Mouse (Mus musculus) heart, embryonic 10.5 days (tissue): ENCODE measurements at regions not wholly inside any gene's neighbourhood (a gene's known extent, or its start where the extent isn't known, plus 50 kb on each side); places are given as distances from the start of the nearest gene placed in this dataset.

Experiments used
- DNase-seq: peaks from one replicate; pipeline ENCODE4 v3.0.0-alpha.2; 2017; ENCODE audit warnings: low spot score
- H3K27ac ChIP-seq: fragments of 300-500 bp; sonication (generic); 2 replicates; pipeline ENCODE4 v1.5.1; 2016; ENCODE audit warnings: mild to moderate bottlenecking
- H3K27me3 ChIP-seq: fragments of 300-500 bp; sonication (generic); 2 replicates; pipeline ENCODE4 v1.6.1; 2016; ENCODE audit warnings: mild to moderate bottlenecking; ENCODE audit not compliant: poor library complexity, insufficient read depth, severe bottlenecking
- H3K36me3 ChIP-seq: fragments of 300-500 bp; sonication (generic); 2 replicates; pipeline ENCODE4 v1.6.1; 2016; ENCODE audit warnings: mild to moderate bottlenecking, moderate library complexity
- H3K4me1 ChIP-seq: fragments of 300-500 bp; sonication (generic); 2 replicates; pipeline ENCODE4 v1.6.1; 2016; ENCODE audit warnings: mild to moderate bottlenecking
- H3K4me3 ChIP-seq: fragments of 300-500 bp; sonication (generic); 2 replicates; pipeline ENCODE4 v1.5.1; 2016; ENCODE audit warnings: mild to moderate bottlenecking, moderate library complexity
- H3K9me3 ChIP-seq: fragments of 300-500 bp; sonication (generic); 2 replicates; pipeline ENCODE4 v1.6.1; 2016; ENCODE audit warnings: mild to moderate bottlenecking, moderate library complexity
- WGBS: fragments of 180-500 bp; shearing (Covaris S2); methylation state at CpG from one replicate; pipeline ENCODE4 v1.1.7; 2016; 5-methylcytosine and 5-hydroxymethylcytosine counted together

- WGBS, result 82% methylated on average over 8 of the region's 8 CpGs
Measured at GRCm38 (mm10) chr16:12516834-12517685, 533.1 kb downstream of the Shisa9 start.

DNA sequence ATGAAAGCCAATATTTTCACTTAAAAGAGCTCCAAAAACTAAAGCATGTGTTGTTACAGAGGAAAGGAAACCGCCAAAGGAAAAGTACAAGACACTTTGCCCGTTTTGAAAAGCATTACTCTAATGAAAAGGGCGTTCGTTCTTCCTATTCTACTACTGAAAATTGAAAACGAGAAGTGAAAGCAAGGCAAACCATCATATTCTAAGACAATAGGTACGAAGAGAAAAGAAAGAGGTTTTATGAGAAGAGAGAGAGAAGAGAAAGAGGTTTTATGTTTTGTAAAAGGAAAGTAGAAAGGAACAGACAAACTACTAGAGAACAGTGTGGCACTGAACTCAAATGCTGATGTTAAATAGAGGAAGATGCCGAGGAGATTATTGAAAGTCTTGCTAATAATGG is 534.4 kb downstream of the Shisa9 start:
- Histone ChIP-seq H3K9me3 (no peaks in the 10 kb centered on the region), H3K27me3 (no peaks in the 10 kb centered on the region), H3K36me3 (no peaks in the 10 kb centered on the region), H3K4me1 (no peaks in the 10 kb centered on the region), H3K4me3 (no peak overlapping the region), H3K27ac (no peak overlapping the region)
- 80% methylated on average over 7 of the region's 7 CpGs for WGBS
- DNase-seq, result no peak

More at GRCm38 (mm10) chr16:12516834-12517685, 533.1 kb downstream of the Shisa9 start:
- H3K4me3 ChIP-seq, result no peak overlapping the region
- no peak for DNase-seq
- H3K27ac ChIP-seq, result no peak overlapping the region
- no peaks in the 10 kb centered on the region for H3K27me3 ChIP-seq
- no peaks in the 10 kb centered on the region for H3K36me3 ChIP-seq
- H3K4me1 ChIP-seq, result no peaks in the 10 kb centered on the region
- no peaks in the 10 kb centered on the region for H3K9me3 ChIP-seq

DNA sequence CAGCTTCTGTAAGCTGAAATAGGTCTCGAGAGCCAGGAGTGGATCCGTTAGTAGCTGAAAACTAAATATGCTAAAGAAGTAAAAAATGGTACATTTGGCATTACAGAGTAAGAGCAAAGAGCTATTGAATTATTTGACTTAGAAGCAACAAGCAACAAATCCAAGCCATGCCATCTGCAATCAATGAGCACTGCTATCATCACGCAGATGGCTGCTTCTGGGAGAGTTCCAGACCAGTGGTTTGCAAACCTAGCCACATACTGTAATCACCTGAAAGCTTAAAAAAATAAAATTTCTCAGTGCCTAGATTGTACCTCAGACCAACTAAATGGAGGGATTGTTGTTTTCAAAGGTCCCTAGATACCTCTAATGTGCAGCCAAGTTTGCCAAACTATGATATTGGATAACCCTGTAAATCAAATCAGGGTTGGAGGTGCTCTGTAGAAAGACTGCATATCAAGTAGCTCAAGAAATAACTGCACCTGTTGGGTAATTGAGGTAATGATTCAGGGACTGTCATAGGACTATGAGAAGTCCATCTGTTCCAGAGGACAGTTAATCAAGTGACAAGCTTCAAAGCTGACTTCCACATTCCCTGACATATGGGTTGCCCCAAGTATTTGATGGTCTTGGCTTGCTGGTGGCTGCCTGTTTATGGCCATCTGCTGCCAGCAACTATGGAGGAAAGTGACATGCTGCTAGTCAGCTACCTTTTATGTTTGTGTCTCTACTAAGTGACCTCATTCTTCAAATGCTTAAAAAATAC is 538.0 kb downstream of the Shisa9 start:
- no peaks in the 10 kb centered on the region for H3K4me1 ChIP-seq
- no peaks in the 10 kb centered on the region for H3K27me3 ChIP-seq
- 82% methylated on average over 3 of the region's 3 CpGs for WGBS
- H3K9me3 ChIP-seq, result no peaks in the 10 kb centered on the region
- DNase-seq, result no peak
- H3K27ac ChIP-seq, result no peak overlapping the region
- no peak overlapping the region for H3K4me3 ChIP-seq
- no peaks in the 10 kb centered on the region for H3K36me3 ChIP-seq

GRCm38 (mm10) chr16:12548462-12548861 is 561.0 kb upstream of the Ercc4 start:
- Histone ChIP-seq H3K36me3 (no peaks in the 10 kb centered on the region), H3K4me3 (no peak overlapping the region), H3K9me3 (no peaks in the 10 kb centered on the region), H3K27me3 (no peaks in the 10 kb centered on the region), H3K27ac (no peak overlapping the region), H3K4me1 (no peaks in the 10 kb centered on the region)
- no peak for DNase-seq

DNA sequence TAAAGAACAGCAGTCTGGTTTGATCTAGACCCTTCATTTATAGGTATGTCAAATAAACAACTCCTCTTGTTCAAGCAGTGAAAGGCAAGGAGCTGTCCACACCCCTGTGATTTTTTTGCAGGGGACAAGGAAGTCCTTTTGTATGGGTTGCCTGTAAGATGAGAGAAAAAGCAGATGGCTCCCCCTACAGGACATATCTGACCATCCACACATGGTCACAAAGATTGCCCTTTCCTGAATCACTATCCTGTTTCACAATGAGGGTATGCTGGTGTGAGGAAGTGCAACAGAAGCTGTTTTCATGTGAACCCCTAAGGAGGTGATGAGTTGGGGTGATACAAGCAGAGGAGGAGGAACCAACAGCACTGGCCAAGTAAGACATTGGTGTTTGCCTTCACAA is 520.6 kb upstream of the Ercc4 start:
- H3K4me3 ChIP-seq, result no peak overlapping the region
- DNase-seq, result no peak
- H3K4me1 ChIP-seq, result no peaks in the 10 kb centered on the region
- no peaks in the 10 kb centered on the region for H3K9me3 ChIP-seq
- H3K27me3 ChIP-seq, result no peaks in the 10 kb centered on the region
- H3K36me3 ChIP-seq, result no peaks in the 10 kb centered on the region
- no peak overlapping the region for H3K27ac ChIP-seq

- Histone ChIP-seq H3K36me3 (no peaks in the 10 kb centered on the region), H3K4me1 (no peaks in the 10 kb centered on the region), H3K9me3 (no peaks in the 10 kb centered on the region), H3K27me3 (no peaks in the 10 kb centered on the region), H3K4me3 (no peak overlapping the region), H3K27ac (no peak overlapping the region)
- DNase-seq, result no peak
- 58% methylated on average over 6 of the region's 6 CpGs for WGBS
Measured at GRCm38 (mm10) chr16:12608259-12608658, 501.2 kb upstream of the Ercc4 start.

DNA sequence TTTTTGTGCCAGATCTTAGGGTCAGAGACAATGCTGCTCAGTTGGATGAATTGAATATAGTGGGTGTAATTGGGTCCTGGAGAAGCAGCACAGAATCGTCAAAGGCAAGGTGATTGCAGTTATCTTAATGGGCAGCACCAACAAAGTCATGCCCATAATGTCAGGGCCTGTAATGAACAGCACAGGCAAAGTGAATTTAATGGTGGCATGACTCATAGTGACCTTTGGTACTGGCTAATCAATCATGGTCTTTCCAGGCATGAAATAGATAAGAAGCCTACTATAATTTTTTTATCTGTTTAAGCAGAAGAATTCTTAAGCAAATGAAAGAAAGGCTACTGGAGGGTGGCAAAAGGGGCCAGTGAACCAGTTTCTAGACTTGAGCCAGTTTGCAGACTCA is 498.4 kb upstream of the Ercc4 start:
- Histone ChIP-seq H3K27me3 (no peaks in the 10 kb centered on the region), H3K9me3 (no peaks in the 10 kb centered on the region), H3K36me3 (no peaks in the 10 kb centered on the region), H3K4me3 (no peak overlapping the region), H3K4me1 (no peaks in the 10 kb centered on the region), H3K27ac (no peak overlapping the region)
- no peak for DNase-seq
- 47% methylated on average over 1 of the region's 1 CpGs for WGBS

DNA sequence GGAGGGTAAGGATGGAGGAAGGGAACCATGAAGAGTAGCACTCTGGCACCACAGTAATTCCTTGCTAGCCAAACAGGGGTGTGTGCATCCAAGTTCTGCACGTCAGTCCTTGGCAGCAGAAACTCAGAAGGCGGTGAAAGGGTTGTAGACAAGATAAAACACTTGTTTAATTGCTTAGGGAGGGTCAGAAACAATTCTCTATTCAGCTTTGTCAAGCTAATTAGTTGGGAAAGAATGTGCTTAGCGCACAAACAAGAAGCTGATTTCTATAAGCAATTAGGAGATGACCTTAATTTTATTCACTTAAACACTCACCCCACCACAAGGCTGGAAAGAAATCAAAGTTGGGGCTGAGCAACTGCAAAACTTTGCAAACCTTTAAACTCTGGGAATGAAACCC is 491.7 kb upstream of the Ercc4 start:
- 75% methylated on average over 3 of the region's 3 CpGs for WGBS
- no peak for DNase-seq
- Histone ChIP-seq H3K4me3 (no peak overlapping the region), H3K36me3 (no peaks in the 10 kb centered on the region), H3K27me3 (no peaks in the 10 kb centered on the region), H3K4me1 (no peaks in the 10 kb centered on the region), H3K27ac (no peak overlapping the region), H3K9me3 (no peaks in the 10 kb centered on the region)

DNA sequence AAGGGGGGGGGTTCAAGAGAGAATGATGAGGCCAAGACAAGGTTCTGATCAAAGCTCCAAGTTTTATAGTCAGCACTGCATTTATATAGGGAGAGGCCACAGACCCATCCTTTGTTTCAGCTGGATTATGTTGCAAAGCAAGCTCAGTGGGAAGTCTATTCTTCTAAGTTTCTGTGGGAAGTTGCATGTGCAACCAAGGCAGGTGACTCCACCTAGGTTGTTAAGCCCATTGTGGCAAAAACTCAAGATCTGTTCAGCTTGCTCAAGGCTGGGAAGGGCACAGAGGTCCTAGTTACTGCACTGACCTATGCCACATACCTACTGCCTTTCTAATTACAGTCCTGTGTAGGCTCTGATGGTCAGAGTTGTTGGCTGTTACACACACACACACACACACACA is 477.0 kb upstream of the Ercc4 start:
- Histone ChIP-seq H3K4me3 (no peak overlapping the region), H3K27me3 (no peaks in the 10 kb centered on the region), H3K9me3 (no peaks in the 10 kb centered on the region), H3K27ac (no peak overlapping the region), H3K36me3 (no peaks in the 10 kb centered on the region), H3K4me1 (no peaks in the 10 kb centered on the region)
- no peak for DNase-seq

DNA sequence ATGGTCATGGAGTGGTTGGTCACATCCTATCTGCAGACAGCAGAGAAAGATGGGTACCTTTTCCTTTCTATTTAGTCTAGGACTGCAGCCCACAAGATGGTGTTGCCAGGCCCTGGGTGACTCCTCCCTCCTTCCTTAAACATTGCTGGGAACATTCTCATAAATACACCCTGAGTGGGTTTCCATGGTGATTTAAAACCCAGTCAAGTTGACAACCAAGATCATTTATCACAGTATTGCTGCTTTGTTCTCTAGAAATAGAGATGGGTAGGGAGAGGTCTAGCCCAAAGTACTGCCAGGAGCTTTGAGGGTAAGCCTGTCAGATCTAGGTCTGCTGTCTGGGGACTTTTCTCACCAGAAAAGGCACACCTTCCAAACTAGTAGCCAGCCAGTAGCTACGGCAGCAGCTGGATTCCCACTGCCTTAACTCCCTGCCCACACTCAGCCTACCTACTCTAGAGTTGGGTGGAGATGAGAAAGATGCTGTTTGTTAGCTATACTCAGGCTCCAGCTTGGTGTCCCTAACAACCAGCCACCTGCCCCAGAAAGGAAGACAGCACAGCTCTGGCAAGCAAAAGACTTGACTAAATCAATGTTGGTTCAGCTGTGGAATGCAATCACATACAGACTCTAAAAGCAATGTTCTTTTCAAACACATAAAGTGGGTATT is 470.4 kb upstream of the Ercc4 start:
- no peaks in the 10 kb centered on the region for H3K9me3 ChIP-seq
- WGBS, result 73% methylated on average over 1 of the region's 1 CpGs
- no peak for DNase-seq

GRCm38 (mm10) chr16:12643053-12643452 is 466.4 kb upstream of the Ercc4 start:
- no peaks in the 10 kb centered on the region for H3K27me3 ChIP-seq
- no peaks in the 10 kb centered on the region for H3K36me3 ChIP-seq
- no peak for DNase-seq
- no peaks in the 10 kb centered on the region for H3K9me3 ChIP-seq
- no peaks in the 10 kb centered on the region for H3K4me1 ChIP-seq
- no peak overlapping the region for H3K4me3 ChIP-seq
- H3K27ac ChIP-seq, result no peak overlapping the region

More for the DNA sequence above, 470.4 kb upstream of the Ercc4 start:
- no peak overlapping the region for H3K27ac ChIP-seq
- H3K36me3 ChIP-seq, result no peaks in the 10 kb centered on the region
- H3K27me3 ChIP-seq, result no peaks in the 10 kb centered on the region
- no peaks in the 10 kb centered on the region for H3K4me1 ChIP-seq
- no peak overlapping the region for H3K4me3 ChIP-seq

DNA sequence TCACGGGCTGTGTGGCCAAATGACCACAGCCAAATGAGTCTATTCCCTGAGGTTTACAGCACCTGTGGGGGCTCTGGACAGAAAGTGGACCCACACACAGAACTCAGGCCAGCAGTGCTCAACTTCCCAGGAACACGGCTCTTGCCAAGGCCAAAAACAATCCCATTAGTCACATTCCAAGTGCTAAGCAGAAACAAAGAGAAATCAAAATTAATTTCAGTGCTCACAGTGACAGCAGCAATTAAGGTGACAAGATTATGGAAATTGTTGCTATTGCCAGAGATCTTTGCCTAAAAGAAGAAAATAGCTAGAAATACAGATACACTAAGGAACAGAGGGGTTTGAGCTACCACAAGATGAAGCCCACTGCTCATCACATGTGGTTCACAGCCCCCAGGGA is 464.9 kb upstream of the Ercc4 start:
- no peaks in the 10 kb centered on the region for H3K36me3 ChIP-seq
- no peaks in the 10 kb centered on the region for H3K9me3 ChIP-seq
- no peak overlapping the region for H3K27ac ChIP-seq
- H3K27me3 ChIP-seq, result no peaks in the 10 kb centered on the region
- H3K4me1 ChIP-seq, result no peaks in the 10 kb centered on the region
- WGBS, result 76% methylated on average over 2 of the region's 2 CpGs
- no peak for DNase-seq
- H3K4me3 ChIP-seq, result no peak overlapping the region

- no peaks in the 10 kb centered on the region for H3K9me3 ChIP-seq
- H3K36me3 ChIP-seq, result no peaks in the 10 kb centered on the region
- 75% methylated on average over 3 of the region's 3 CpGs for WGBS
- no peak overlapping the region for H3K4me3 ChIP-seq
- no peak for DNase-seq
- H3K27ac ChIP-seq, result no peak overlapping the region
- H3K4me1 ChIP-seq, result no peaks in the 10 kb centered on the region
- H3K27me3 ChIP-seq, result no peaks in the 10 kb centered on the region
Measured at GRCm38 (mm10) chr16:12652180-12652579, 457.3 kb upstream of the Ercc4 start.
